Mouse (Mus musculus): ENCODE measurements at regions not wholly inside any gene's neighbourhood (a gene's known extent, or its start where the extent isn't known, plus 50 kb on each side); places are given as distances from the start of the nearest gene placed in this dataset.

DNA sequence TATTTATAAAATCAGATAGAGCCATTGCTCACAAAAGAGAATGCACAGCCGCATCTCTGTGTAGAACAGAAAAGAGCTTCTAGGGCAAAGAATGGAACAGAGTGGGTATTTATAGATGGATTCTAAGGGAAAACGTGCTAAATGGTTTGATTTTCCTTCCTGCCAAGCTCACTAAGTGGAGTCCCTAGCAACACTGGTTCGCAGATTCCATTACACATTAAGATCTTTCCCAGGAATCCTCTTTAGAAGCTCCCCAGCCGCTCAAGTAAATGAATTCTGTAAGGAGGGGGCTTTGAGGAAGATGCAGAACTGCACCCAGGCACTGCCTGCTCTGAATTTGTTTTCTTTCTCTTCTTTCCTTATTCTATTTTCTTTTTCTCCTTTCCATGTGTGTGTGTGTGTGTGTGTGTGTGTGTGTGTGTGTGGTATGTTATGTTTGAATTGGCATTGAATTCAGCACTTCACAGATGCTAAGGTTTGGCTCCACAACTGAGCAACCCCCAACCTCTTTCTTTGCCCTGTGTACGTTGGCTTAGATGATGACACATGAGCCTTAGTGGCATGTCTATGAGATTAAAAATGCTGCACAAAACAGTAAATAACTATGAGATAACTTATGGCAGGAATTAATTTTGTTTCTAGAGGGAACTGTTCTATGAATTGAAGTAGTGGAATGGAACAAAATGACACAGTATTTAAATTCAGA lies 450.5 kb downstream of the Arl4a start:
- TF ChIP-seq E2F4 (IDR thresholded peaks at IDR 0.05; ENCODE audit: insufficient read depth): no peak
- no peak for TF ChIP-seq USF1 (IDR thresholded peaks at IDR 0.05; ENCODE audit: low read depth)
- no peak for TF ChIP-seq REST (IDR thresholded peaks at IDR 0.05; ENCODE audit: insufficient read depth, insufficient read length)
- TF ChIP-seq MAX (IDR thresholded peaks at IDR 0.05; ENCODE audit: low read depth): no peak
- TF ChIP-seq MYOG (IDR thresholded peaks at IDR 0.05; ENCODE audit: control insufficient read depth in 1 of 3, insufficient read depth in 1 of 3, insufficient read length in 2 of 3, low read depth in 2 of 3): no peak
- no peak for TF ChIP-seq POLR2A (IDR thresholded peaks at IDR 0.05; ENCODE audit: insufficient read length, low read depth)
